Mouse (Mus musculus): Measurements from ENCODE around the gene Mesd.

GRCm38 (mm10) chr7:83904831-83905230, 20.6 kb downstream of the Mesd start:
- TF ChIP-seq CTCF (IDR thresholded peaks at IDR 0.05; ENCODE audit: borderline replicate concordance, extremely low read depth, insufficient read depth, insufficient read length): no peak
- TF ChIP-seq POLR2A (IDR thresholded peaks at IDR 0.05; ENCODE audit: borderline replicate concordance, extremely low read depth, insufficient read depth, insufficient read length, poor library complexity, severe bottlenecking): no peak

Measured in brain, embryonic 14.5 days (tissue).